Mouse (Mus musculus) embryonic facial prominence, embryonic 11.5 days (tissue): ENCODE measurements around the gene 4930452B06Rik. TPM values are rescaled to one million over a fixed set of nuclear protein-coding genes. Genes with fewer than 3 reads are reported as not detected.
"Not testable (repeated sequence)": the region's sequence is repeated elsewhere in the genome, so short reads cannot be mapped to it uniquely, and the experiment has no call there.

Experiments used
- ATAC-seq: fragments of 200-750 bp; cut with Nextera tagmentation; replicated peaks from 2 replicates; pipeline ENCODE4 v1.8.0; 2017; ENCODE audit warnings: low read depth; ENCODE audit not compliant: insufficient number of reproducible peaks, low FRiP score, low TSS enrichment
- DNase-seq: peaks from one replicate; pipeline ENCODE4 v3.0.0-alpha.2; 2015; ENCODE audit warnings: low spot score
- H3K27ac ChIP-seq: fragments of 300-500 bp; sonication (generic); replicated peaks from 2 replicates; pipeline ENCODE4 v1.5.1; 2014; ENCODE audit warnings: mild to moderate bottlenecking, low read depth, low read length, control low read depth
- H3K27me3 ChIP-seq: fragments of 300-500 bp; sonication (generic); 2 replicates; pipeline ENCODE4 v1.6.1; 2014; ENCODE audit warnings: mild to moderate bottlenecking, low read length, moderate library complexity, mixed read lengths; ENCODE audit not compliant: control insufficient read depth, insufficient read depth
- H3K36me3 ChIP-seq: fragments of 300-500 bp; sonication (generic); replicated peaks from 2 replicates; pipeline ENCODE4 v1.6.1; 2014; ENCODE audit warnings: low read depth, mild to moderate bottlenecking, low read length, moderate library complexity, mixed read lengths; ENCODE audit not compliant: control insufficient read depth, insufficient read depth
- H3K4me1 ChIP-seq: fragments of 300-500 bp; sonication (generic); 2 replicates; pipeline ENCODE4 v1.6.1; 2014; ENCODE audit warnings: low read length, mixed read lengths; ENCODE audit not compliant: control insufficient read depth, insufficient read depth
- H3K4me2 ChIP-seq: fragments of 300-500 bp; sonication (generic); 2 replicates; pipeline ENCODE4 v1.6.1; 2014; ENCODE audit warnings: low read depth, mild to moderate bottlenecking, control low read depth, low read length, moderate library complexity
- H3K4me3 ChIP-seq: fragments of 300-500 bp; sonication (generic); 2 replicates; pipeline ENCODE4 v1.5.1; 2014; ENCODE audit warnings: low read depth, low read length, control low read depth
- H3K9ac ChIP-seq: fragments of 300-500 bp; sonication (generic); replicated peaks from 2 replicates; pipeline ENCODE4 v1.6.1; 2014; ENCODE audit warnings: mild to moderate bottlenecking, control low read depth, low read length
- H3K9me3 ChIP-seq: fragments of 300-500 bp; sonication (generic); replicated peaks from 2 replicates; pipeline ENCODE4 v1.6.1; 2016; ENCODE audit warnings: mild to moderate bottlenecking, low read length, inconsistent platforms, mixed read lengths; ENCODE audit not compliant: control insufficient read depth
- WGBS: fragments of 180-500 bp; shearing (Covaris S2); extraction: QIAGEN DNeasy Blood & Tissue Kit; methylation state at CpG from one replicate; pipeline ENCODE4 v1.1.7; 2014; 5-methylcytosine and 5-hydroxymethylcytosine counted together
- polyA plus RNA-seq: library from polyadenylated mRNA; unstranded; fragments of >200 nt; fragmentation: Nextera tagmentation; extraction: Ambion mirVana; gene quantifications from 2 replicates; pipeline ENCODE4 v1.2.1, GENCODE M21; 2014

The 4930452B06Rik gene
- polyA plus RNA-seq, 1 experiment from 2014 or later, result 13.7 TPM

- no peak for DNase-seq
- no peak overlapping the region for H3K9ac ChIP-seq
- no peak overlapping the region for H3K4me3 ChIP-seq
- H3K36me3 ChIP-seq, result no peaks in the 10 kb centered on the region
- no peak overlapping the region for H3K4me2 ChIP-seq
- WGBS, result 76% methylated on average over 3 of the region's 3 CpGs
- no peaks in the 10 kb centered on the region for H3K27me3 ChIP-seq
- no peak overlapping the region for H3K27ac ChIP-seq
- no peaks in the 10 kb centered on the region for H3K9me3 ChIP-seq
- no peak for ATAC-seq
- H3K4me1 ChIP-seq, result no peaks in the 10 kb centered on the region
Observed at GRCm38 (mm10) chr14:8610108-8610507, 55.9 kb downstream of the 4930452B06Rik start.

GRCm38 (mm10) chr14:8608559-8609171 is 57.4 kb downstream of the 4930452B06Rik start:
- WGBS, result 4% methylated on average over 3 of the region's 3 CpGs
- Histone ChIP-seq H3K27me3 (no peaks in the 10 kb centered on the region), H3K27ac (no peak overlapping the region), H3K36me3 (no peaks in the 10 kb centered on the region), H3K9me3 (no peaks in the 10 kb centered on the region), H3K9ac (peak overlapping the region; percentile 22; the same call in 1 of the 2 replicates), H3K4me1 (no peaks in the 10 kb centered on the region), H3K4me3 (no peak overlapping the region), H3K4me2 (no peak overlapping the region)
- ATAC-seq, result 0 out of 2 replicates have a peak, but pooled peaks have one; percentile 44
- DNase-seq, result peak; percentile 80

GRCm38 (mm10) chr14:8604898-8605297 is 61.1 kb downstream of the 4930452B06Rik start:
- no peaks in the 10 kb centered on the region for H3K36me3 ChIP-seq
- 71% methylated on average over 2 of the region's 2 CpGs for WGBS
- DNase-seq (no peak), ATAC-seq (no peak)
- no peak overlapping the region for H3K9ac ChIP-seq
- no peaks in the 10 kb centered on the region for H3K4me1 ChIP-seq
- no peak overlapping the region for H3K27ac ChIP-seq
- no peaks in the 10 kb centered on the region for H3K9me3 ChIP-seq
- no peak overlapping the region for H3K4me3 ChIP-seq
- H3K4me2 ChIP-seq, result no peak overlapping the region
- no peaks in the 10 kb centered on the region for H3K27me3 ChIP-seq

GRCm38 (mm10) chr14:8585031-8585430 is 81.0 kb downstream of the 4930452B06Rik start:
- WGBS, result 94% methylated on average over 1 of the region's 1 CpGs
- Histone ChIP-seq H3K9ac (no peak overlapping the region), H3K4me2 (no peak overlapping the region), H3K36me3 (no peaks in the 10 kb centered on the region), H3K4me1 (no peaks in the 10 kb centered on the region), H3K27ac (no peak overlapping the region), H3K27me3 (no peaks in the 10 kb centered on the region), H3K9me3 (no peaks in the 10 kb centered on the region), H3K4me3 (no peak overlapping the region)
- no peak for ATAC-seq
- no peak for DNase-seq

GRCm38 (mm10) chr14:8551006-8551405 is 115.0 kb downstream of the 4930452B06Rik start:
- ATAC-seq, H3K9ac ChIP-seq, H3K4me1 ChIP-seq, H3K27me3 ChIP-seq, H3K36me3 ChIP-seq, H3K4me3 ChIP-seq, H3K27ac ChIP-seq, H3K4me2 ChIP-seq, DNase-seq, H3K9me3 ChIP-seq: not testable (repeated sequence)
- 80% methylated on average over 2 of the region's 2 CpGs for WGBS

GRCm38 (mm10) chr14:8549108-8549507 is 116.9 kb downstream of the 4930452B06Rik start:
- Histone ChIP-seq H3K9me3 (no peaks in the 10 kb centered on the region), H3K9ac (no peak overlapping the region), H3K4me1 (no peaks in the 10 kb centered on the region), H3K36me3 (no peaks in the 10 kb centered on the region), H3K4me3 (no peak overlapping the region), H3K27me3 (no peaks in the 10 kb centered on the region), H3K27ac (no peak overlapping the region), H3K4me2 (no peak overlapping the region)
- ATAC-seq (no peak), DNase-seq (no peak)
- 54% methylated on average over 4 of the region's 4 CpGs for WGBS

- Histone ChIP-seq H3K9me3 (no peaks in the 10 kb centered on the region), H3K27me3 (no peaks in the 10 kb centered on the region), H3K4me2 (no peak overlapping the region), H3K9ac (no peak overlapping the region), H3K4me1 (no peaks in the 10 kb centered on the region), H3K36me3 (no peaks in the 10 kb centered on the region), H3K27ac (no peak overlapping the region), H3K4me3 (no peak overlapping the region)
- whole genome bisulfite sequencing, result 90% methylated on average over 3 of the region's 3 CpGs
- DNase-seq, result no peak
- no peak for ATAC-seq
Observed at GRCm38 (mm10) chr14:8536024-8536423, 130.0 kb downstream of the 4930452B06Rik start.

- DNase-seq (no peak), ATAC-seq (no peak)
- no peaks in the 10 kb centered on the region for H3K9me3 ChIP-seq
- no peaks in the 10 kb centered on the region for H3K27me3 ChIP-seq
- H3K36me3 ChIP-seq, result no peaks in the 10 kb centered on the region
- no peak overlapping the region for H3K9ac ChIP-seq
- H3K27ac ChIP-seq, result no peak overlapping the region
- no peaks in the 10 kb centered on the region for H3K4me1 ChIP-seq
- 82% methylated on average over 6 of the region's 6 CpGs for WGBS
- H3K4me2 ChIP-seq, result no peak overlapping the region
- no peak overlapping the region for H3K4me3 ChIP-seq
Observed at GRCm38 (mm10) chr14:8525232-8525631, 140.8 kb downstream of the 4930452B06Rik start.
